Mouse (Mus musculus) stomach, embryonic 14.5 days (tissue): ENCODE data around the gene Marveld1. TPM values are rescaled to one million over a fixed set of nuclear protein-coding genes. Genes with fewer than 3 reads are reported as not detected.

Experiments used
- ATAC-seq: fragments of 200-750 bp; cut with Nextera tagmentation; 2 replicates; pipeline ENCODE4 v1.8.0; 2017; ENCODE audit warnings: low read depth, moderate TSS enrichment; ENCODE audit not compliant: insufficient number of reproducible peaks, insufficient read depth, low FRiP score
- H3K27ac ChIP-seq: fragments of 300-500 bp; sonication (generic); 2 replicates; pipeline ENCODE4 v1.5.1; 2014; ENCODE audit warnings: mild to moderate bottlenecking, low read length, moderate library complexity, mixed read lengths
- H3K27me3 ChIP-seq: fragments of 300-500 bp; sonication (generic); 2 replicates; pipeline ENCODE4 v1.6.1; 2014; ENCODE audit warnings: low read length, control low read depth, mixed read lengths; ENCODE audit not compliant: control insufficient read depth, insufficient read depth
- H3K36me3 ChIP-seq: fragments of 300-500 bp; sonication (generic); 2 replicates; pipeline ENCODE4 v1.6.1; 2014; ENCODE audit warnings: mild to moderate bottlenecking, control low read depth, low read length, moderate library complexity, mixed read lengths; ENCODE audit not compliant: control insufficient read depth, insufficient read depth
- H3K4me1 ChIP-seq: fragments of 300-500 bp; sonication (generic); 2 replicates; pipeline ENCODE4 v1.6.1; 2014; ENCODE audit warnings: low read length, control low read depth, mixed read lengths; ENCODE audit not compliant: control insufficient read depth, insufficient read depth
- H3K4me2 ChIP-seq: fragments of 300-500 bp; sonication (generic); replicated peaks from 2 replicates; pipeline ENCODE4 v1.6.1; 2014; ENCODE audit warnings: low read depth, low read length, control low read depth
- H3K4me3 ChIP-seq: fragments of 300-500 bp; sonication (generic); 2 replicates; pipeline ENCODE4 v1.5.1; 2014; ENCODE audit warnings: low read depth, low read length, control low read depth
- H3K9ac ChIP-seq: fragments of 300-500 bp; sonication (generic); replicated peaks from 2 replicates; pipeline ENCODE4 v1.6.1; 2014; ENCODE audit warnings: low read depth, mild to moderate bottlenecking, control low read depth, low read length, moderate library complexity, mixed read lengths
- H3K9me3 ChIP-seq: fragments of 300-500 bp; sonication (generic); 2 replicates; pipeline ENCODE4 v1.6.1; 2016; ENCODE audit warnings: low read depth, low read length, control low read depth; ENCODE audit not compliant: control insufficient read depth
- WGBS: fragments of 180-500 bp; shearing (Covaris S2); extraction: QIAGEN DNeasy Blood & Tissue Kit; methylation state at CpG from one replicate; pipeline ENCODE4 v1.1.7; 2014; 5-methylcytosine and 5-hydroxymethylcytosine counted together
- polyA plus RNA-seq: library from polyadenylated mRNA; unstranded; fragments of >200 nt; fragmentation: Nextera tagmentation; extraction: Ambion mirVana; gene quantifications from 2 replicates; pipeline ENCODE4 v1.2.1, GENCODE M21; 2014

Gene Marveld1
- 13.2 and 15.6 TPM in 2 replicates for polyA plus RNA-seq

DNA sequence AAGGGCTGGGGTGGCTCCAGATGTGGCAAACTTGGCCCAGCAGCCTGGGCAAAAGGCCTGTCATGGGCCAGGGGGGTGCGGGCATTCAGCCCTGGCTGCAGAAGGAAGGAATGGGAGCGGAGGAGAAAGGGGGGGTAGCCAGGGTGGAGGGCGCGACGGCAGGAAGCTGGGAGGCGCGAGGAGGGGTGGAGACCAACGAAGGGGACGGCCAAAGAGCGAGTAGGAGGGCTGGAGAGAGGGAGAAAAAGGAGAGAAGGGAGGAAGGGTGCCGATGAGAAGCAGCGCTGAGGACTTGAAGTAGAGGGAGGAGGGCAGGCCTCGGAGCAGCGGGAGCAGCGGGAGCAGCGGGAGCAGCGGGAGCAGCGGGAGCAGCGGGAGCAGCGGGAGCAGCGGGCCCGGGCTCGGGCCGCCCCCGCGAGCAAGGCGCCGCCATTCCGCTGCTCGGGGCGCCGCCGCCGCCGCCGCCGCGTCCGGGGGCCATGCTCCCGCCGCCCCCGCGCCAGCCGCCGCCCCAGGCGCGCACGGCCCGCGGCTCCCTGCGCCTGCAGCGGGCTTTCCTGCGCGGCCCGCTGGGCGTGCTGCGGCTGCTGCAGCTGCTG, at the start of gene Marveld1:
Gene Marveld1 (plus strand): TSS at position 231 of the 599 bp plus-strand sequence.
- Histone ChIP-seq H3K27me3 (no peaks in the 10 kb centered on the region), H3K4me2 (peak within 1 kb of the TSS; percentile 90), H3K36me3 (no peaks in the 10 kb centered on the region), H3K4me1 (peaks cover 38% of the 10 kb centered on the region), H3K9ac (peak within 1 kb of the TSS; percentile 80), H3K27ac (peak within 1 kb of the TSS; percentile 85), H3K9me3 (no peaks in the 10 kb centered on the region), H3K4me3 (peak within 1 kb of the TSS; percentile 72)
- 0% methylated on average over 25 of the region's 57 CpGs for WGBS
- peak; percentile 84 for ATAC-seq

DNA sequence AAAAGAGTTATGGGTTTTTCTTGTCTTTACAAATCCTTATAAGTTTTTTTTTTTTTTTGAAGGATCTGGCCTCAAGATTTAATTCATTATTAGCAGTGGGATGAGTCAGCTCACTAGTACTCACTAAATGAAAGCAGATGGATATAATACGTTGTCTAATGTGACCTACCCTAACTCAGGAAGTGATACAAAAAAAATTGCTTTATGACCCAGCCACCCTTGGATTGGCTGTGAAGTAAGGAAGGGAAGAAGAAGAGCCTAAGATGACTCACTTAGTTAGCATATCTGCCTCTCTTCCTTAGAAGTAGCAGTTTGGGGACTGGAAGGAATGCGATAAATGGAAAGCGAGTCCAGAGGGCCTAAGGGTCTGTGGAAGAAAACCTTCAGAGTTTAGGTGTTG, 47.8 kb upstream of the Marveld1 start:
- H3K36me3 ChIP-seq: peaks cover 13% of the 10 kb centered on the region
- WGBS: 81% methylated on average over 3 of the region's 3 CpGs
- ATAC-seq: no peak

DNA sequence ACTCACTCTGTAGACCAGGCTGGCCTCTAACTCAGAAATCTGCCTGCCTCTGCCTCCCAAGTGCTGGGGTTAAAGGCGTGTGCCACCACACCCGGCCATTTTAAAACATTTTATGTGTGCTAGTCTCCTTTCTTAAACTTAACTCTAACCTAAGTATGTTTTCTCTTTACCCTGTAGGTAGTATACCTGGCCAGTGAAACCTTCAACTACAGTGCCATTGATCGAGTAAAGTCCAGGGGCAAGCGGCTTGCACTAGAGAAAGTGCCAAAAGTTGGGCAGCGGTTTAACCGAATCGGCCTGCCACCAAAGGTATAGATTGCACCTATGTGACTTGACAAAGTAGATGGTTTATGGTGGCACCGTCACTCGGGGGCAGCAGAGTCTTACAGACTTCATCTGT, 42.5 kb upstream of the Marveld1 start:
- no peaks in the 10 kb centered on the region for H3K4me1 ChIP-seq
- H3K4me2 ChIP-seq: no peak overlapping the region
- no peaks in the 10 kb centered on the region for H3K9me3 ChIP-seq
- H3K36me3 ChIP-seq: peaks cover 21% of the 10 kb centered on the region
- 95% methylated on average over 9 of the region's 9 CpGs for WGBS
- H3K4me3 ChIP-seq: no peak overlapping the region
- no peak overlapping the region for H3K27ac ChIP-seq
- no peak for ATAC-seq
- H3K9ac ChIP-seq: no peak overlapping the region
- no peaks in the 10 kb centered on the region for H3K27me3 ChIP-seq

More for the DNA sequence above, 47.8 kb upstream of the Marveld1 start:
- no peak overlapping the region for H3K9ac ChIP-seq
- no peaks in the 10 kb centered on the region for H3K27me3 ChIP-seq
- H3K27ac ChIP-seq: no peak overlapping the region
- H3K9me3 ChIP-seq: no peaks in the 10 kb centered on the region
- no peak overlapping the region for H3K4me2 ChIP-seq
- H3K4me1 ChIP-seq: no peaks in the 10 kb centered on the region
- H3K4me3 ChIP-seq: no peak overlapping the region

DNA sequence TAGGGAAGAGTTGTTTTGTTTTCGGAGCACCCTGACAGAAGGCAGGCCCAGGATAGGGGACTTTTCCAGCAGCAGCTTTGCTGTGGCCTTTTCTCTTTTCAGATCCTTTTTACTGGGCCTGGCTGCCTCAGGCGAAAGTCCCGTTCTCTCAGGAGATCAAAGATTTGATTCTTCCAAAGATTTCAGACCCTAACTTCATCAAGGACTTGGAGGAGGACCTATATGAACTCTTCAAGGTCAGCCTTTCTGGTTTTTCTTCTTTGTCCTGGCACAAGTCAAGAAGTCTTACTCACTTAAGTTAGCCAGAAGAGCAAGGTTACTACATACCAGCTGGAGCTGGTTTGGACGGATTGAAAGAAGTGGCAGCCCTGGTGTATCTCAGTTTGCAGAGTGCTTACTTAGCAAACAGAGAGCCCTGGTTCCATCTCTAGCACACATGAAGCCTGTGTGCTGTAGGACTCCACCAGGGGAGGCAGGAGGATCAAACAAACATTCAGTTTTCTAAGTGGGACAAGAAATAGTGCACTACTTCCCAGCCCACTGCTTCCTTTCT, 31.3 kb upstream of the Marveld1 start:
- Histone ChIP-seq H3K27ac (no peak overlapping the region), H3K4me1 (no peaks in the 10 kb centered on the region), H3K9ac (no peak overlapping the region), H3K27me3 (no peaks in the 10 kb centered on the region), H3K36me3 (peaks cover 35% of the 10 kb centered on the region), H3K4me3 (no peak overlapping the region), H3K4me2 (no peak overlapping the region), H3K9me3 (no peaks in the 10 kb centered on the region)
- ATAC-seq: no peak
- WGBS: 89% methylated on average over 4 of the region's 4 CpGs

DNA sequence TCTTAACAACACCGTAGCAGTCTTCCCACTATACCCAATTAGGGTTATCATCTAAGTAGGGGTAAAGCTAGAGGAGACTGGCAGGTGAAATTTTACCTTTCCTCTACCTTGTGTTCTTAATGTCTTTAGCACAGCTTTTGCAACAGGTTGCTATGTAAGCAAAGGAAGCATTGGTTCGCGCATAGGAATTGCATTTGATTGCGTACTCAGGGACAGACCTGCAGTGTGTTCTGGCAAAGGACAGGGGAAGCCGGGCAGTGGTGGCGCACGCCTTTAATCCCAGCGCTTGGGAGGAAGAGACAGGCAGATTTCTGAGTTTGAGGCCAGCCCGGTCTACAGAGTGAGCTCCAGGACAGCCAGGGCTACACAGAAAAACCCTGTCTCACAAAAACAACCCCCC, 29.1 kb upstream of the Marveld1 start:
- no peak overlapping the region for H3K27ac ChIP-seq
- peaks cover 53% of the 10 kb centered on the region for H3K36me3 ChIP-seq
- H3K4me2 ChIP-seq: no peak overlapping the region
- no peak overlapping the region for H3K9ac ChIP-seq
- no peaks in the 10 kb centered on the region for H3K27me3 ChIP-seq
- no peak for ATAC-seq
- no peak overlapping the region for H3K4me3 ChIP-seq
- H3K4me1 ChIP-seq: no peaks in the 10 kb centered on the region
- no peaks in the 10 kb centered on the region for H3K9me3 ChIP-seq
- WGBS: 92% methylated on average over 9 of the region's 9 CpGs

DNA sequence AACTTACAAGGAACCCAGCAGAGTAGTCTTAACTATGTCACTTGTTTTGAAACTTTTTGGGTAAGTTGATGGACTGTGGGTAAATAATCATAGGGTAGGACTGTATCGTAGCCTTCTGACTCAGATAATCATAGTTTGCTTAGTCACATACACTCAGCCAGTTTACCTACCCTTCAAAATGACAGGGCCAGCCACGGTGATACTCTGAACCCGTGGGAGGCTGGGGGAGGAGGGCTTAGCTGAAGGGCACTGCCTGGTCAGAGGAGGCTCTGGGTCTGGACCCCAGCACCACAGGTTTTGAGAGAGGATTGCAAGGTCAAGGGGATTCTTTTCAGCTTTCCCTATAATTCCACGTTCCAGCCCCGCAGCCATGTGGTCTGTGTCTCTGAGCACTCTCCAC, 28.6 kb upstream of the Marveld1 start:
- ATAC-seq: no peak

DNA sequence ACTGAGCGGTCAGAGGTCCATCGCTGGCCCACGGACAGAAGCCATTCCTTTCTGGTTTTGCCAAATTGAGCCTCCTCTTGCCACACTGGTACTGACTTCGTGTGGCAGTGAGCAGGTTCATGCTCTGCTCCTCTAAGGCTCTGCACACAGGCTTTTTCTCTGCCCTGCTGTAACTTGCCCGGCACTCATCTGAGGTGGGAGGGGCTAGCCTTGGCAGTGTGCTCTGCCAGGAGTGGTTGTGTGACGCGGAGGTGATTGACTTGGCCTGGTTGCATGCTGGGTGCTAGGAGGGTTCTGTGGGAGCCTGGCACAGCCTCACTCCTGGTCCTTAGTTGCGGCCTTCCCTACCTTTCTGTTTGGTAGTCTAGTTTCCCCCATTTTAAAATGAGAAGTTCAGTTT, 26.7 kb upstream of the Marveld1 start:
- peaks cover 45% of the 10 kb centered on the region for H3K36me3 ChIP-seq

More for the DNA sequence above, 28.6 kb upstream of the Marveld1 start:
- Histone ChIP-seq H3K9ac (no peak overlapping the region), H3K9me3 (no peaks in the 10 kb centered on the region), H3K4me3 (no peak overlapping the region), H3K36me3 (peaks cover 55% of the 10 kb centered on the region), H3K4me2 (no peak overlapping the region), H3K27ac (no peak overlapping the region), H3K4me1 (no peaks in the 10 kb centered on the region), H3K27me3 (no peaks in the 10 kb centered on the region)
- 75% methylated on average over 5 of the region's 5 CpGs for WGBS

DNA sequence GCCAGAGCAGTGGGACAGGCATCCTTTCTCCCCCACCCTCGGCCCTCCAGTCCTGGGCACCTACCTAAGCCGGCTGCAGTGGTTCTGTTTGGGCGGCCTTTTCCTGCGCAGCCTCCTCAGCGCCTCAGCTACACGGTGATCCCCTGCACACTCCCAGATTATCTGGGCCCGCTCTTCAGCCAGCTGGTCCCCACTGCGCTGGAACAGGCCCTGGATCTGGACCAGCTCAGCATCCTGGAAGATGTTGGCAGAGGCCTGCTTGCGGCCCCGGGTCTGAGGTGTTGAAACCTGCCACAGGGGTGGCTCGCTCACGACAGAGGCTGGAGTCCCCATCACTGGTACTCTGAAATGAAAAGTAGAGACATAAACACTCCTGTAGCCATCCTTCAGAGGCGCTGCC, 22.5 kb upstream of the Marveld1 start:
- peaks cover 34% of the 10 kb centered on the region for H3K36me3 ChIP-seq
- WGBS: 84% methylated on average over 13 of the region's 13 CpGs

More for the DNA sequence above, 26.7 kb upstream of the Marveld1 start:
- no peaks in the 10 kb centered on the region for H3K9me3 ChIP-seq
- no peak overlapping the region for H3K4me2 ChIP-seq
- no peaks in the 10 kb centered on the region for H3K4me1 ChIP-seq
- no peak overlapping the region for H3K9ac ChIP-seq
- H3K27me3 ChIP-seq: no peaks in the 10 kb centered on the region
- H3K27ac ChIP-seq: no peak overlapping the region
- no peak for ATAC-seq
- 90% methylated on average over 8 of the region's 8 CpGs for WGBS
- no peak overlapping the region for H3K4me3 ChIP-seq

More for the DNA sequence above, 22.5 kb upstream of the Marveld1 start:
- peaks cover 4% of the 10 kb centered on the region for H3K4me1 ChIP-seq
- no peak overlapping the region for H3K9ac ChIP-seq
- no peaks in the 10 kb centered on the region for H3K9me3 ChIP-seq
- H3K27ac ChIP-seq: no peak overlapping the region
- H3K4me3 ChIP-seq: no peak overlapping the region
- H3K4me2 ChIP-seq: no peak overlapping the region
- ATAC-seq: no peak
- H3K27me3 ChIP-seq: no peaks in the 10 kb centered on the region
